Mouse (Mus musculus) stomach, embryonic 14.5 days (tissue): ENCODE measurements at regions not wholly inside any gene's neighbourhood (a gene's known extent, or its start where the extent isn't known, plus 50 kb on each side); places are given as distances from the start of the nearest gene placed in this dataset.

Experiments used
- ATAC-seq: fragments of 200-750 bp; cut with Nextera tagmentation; 2 replicates; pipeline ENCODE4 v1.8.0; 2017; ENCODE audit warnings: low read depth, moderate TSS enrichment; ENCODE audit not compliant: insufficient number of reproducible peaks, insufficient read depth, low FRiP score
- H3K27ac ChIP-seq: fragments of 300-500 bp; sonication (generic); 2 replicates; pipeline ENCODE4 v1.5.1; 2014; ENCODE audit warnings: mild to moderate bottlenecking, low read length, moderate library complexity, mixed read lengths
- H3K27me3 ChIP-seq: fragments of 300-500 bp; sonication (generic); 2 replicates; pipeline ENCODE4 v1.6.1; 2014; ENCODE audit warnings: low read length, control low read depth, mixed read lengths; ENCODE audit not compliant: control insufficient read depth, insufficient read depth
- H3K36me3 ChIP-seq: fragments of 300-500 bp; sonication (generic); 2 replicates; pipeline ENCODE4 v1.6.1; 2014; ENCODE audit warnings: mild to moderate bottlenecking, control low read depth, low read length, moderate library complexity, mixed read lengths; ENCODE audit not compliant: control insufficient read depth, insufficient read depth
- H3K4me1 ChIP-seq: fragments of 300-500 bp; sonication (generic); 2 replicates; pipeline ENCODE4 v1.6.1; 2014; ENCODE audit warnings: low read length, control low read depth, mixed read lengths; ENCODE audit not compliant: control insufficient read depth, insufficient read depth
- H3K4me2 ChIP-seq: fragments of 300-500 bp; sonication (generic); replicated peaks from 2 replicates; pipeline ENCODE4 v1.6.1; 2014; ENCODE audit warnings: low read depth, low read length, control low read depth
- H3K4me3 ChIP-seq: fragments of 300-500 bp; sonication (generic); 2 replicates; pipeline ENCODE4 v1.5.1; 2014; ENCODE audit warnings: low read depth, low read length, control low read depth
- H3K9ac ChIP-seq: fragments of 300-500 bp; sonication (generic); replicated peaks from 2 replicates; pipeline ENCODE4 v1.6.1; 2014; ENCODE audit warnings: low read depth, mild to moderate bottlenecking, control low read depth, low read length, moderate library complexity, mixed read lengths
- H3K9me3 ChIP-seq: fragments of 300-500 bp; sonication (generic); 2 replicates; pipeline ENCODE4 v1.6.1; 2016; ENCODE audit warnings: low read depth, low read length, control low read depth; ENCODE audit not compliant: control insufficient read depth
- WGBS: fragments of 180-500 bp; shearing (Covaris S2); extraction: QIAGEN DNeasy Blood & Tissue Kit; methylation state at CpG from one replicate; pipeline ENCODE4 v1.1.7; 2014; 5-methylcytosine and 5-hydroxymethylcytosine counted together

- 83% methylated on average over 11 of the region's 11 CpGs for WGBS
- ATAC-seq, result no peak
Measured at GRCm38 (mm10) chr6:140148628-140149245, 107.5 kb upstream of the Plcz1 start.

GRCm38 (mm10) chr6:140148138-140148537, 106.9 kb upstream of the Plcz1 start:
- H3K36me3 ChIP-seq, result no peaks in the 10 kb centered on the region
- no peak overlapping the region for H3K4me3 ChIP-seq
- no peaks in the 10 kb centered on the region for H3K27me3 ChIP-seq
- no peak overlapping the region for H3K9ac ChIP-seq
- no peaks in the 10 kb centered on the region for H3K9me3 ChIP-seq
- H3K4me1 ChIP-seq, result no peaks in the 10 kb centered on the region
- no peak for ATAC-seq
- WGBS, result 33% methylated on average over 3 of the region's 3 CpGs
- H3K4me2 ChIP-seq, result no peak overlapping the region
- H3K27ac ChIP-seq, result no peak overlapping the region

More at GRCm38 (mm10) chr6:140148628-140149245, 107.5 kb upstream of the Plcz1 start:
- Histone ChIP-seq H3K4me2 (no peak overlapping the region), H3K9me3 (no peaks in the 10 kb centered on the region), H3K9ac (no peak overlapping the region), H3K36me3 (no peaks in the 10 kb centered on the region), H3K4me3 (no peak overlapping the region), H3K4me1 (no peaks in the 10 kb centered on the region), H3K27ac (no peak overlapping the region), H3K27me3 (no peaks in the 10 kb centered on the region)

- Histone ChIP-seq H3K27ac (no peak overlapping the region), H3K4me3 (no peak overlapping the region), H3K36me3 (no peaks in the 10 kb centered on the region), H3K27me3 (no peaks in the 10 kb centered on the region), H3K4me2 (no peak overlapping the region), H3K4me1 (no peaks in the 10 kb centered on the region), H3K9me3 (no peaks in the 10 kb centered on the region), H3K9ac (no peak overlapping the region)
- no peak for ATAC-seq
- WGBS, result 67% methylated on average over 6 of the region's 6 CpGs
Measured at GRCm38 (mm10) chr6:140147711-140148110, 106.5 kb upstream of the Plcz1 start.

- Histone ChIP-seq H3K4me2 (no peak overlapping the region), H3K4me1 (no peaks in the 10 kb centered on the region), H3K36me3 (no peaks in the 10 kb centered on the region), H3K9me3 (no peaks in the 10 kb centered on the region), H3K9ac (no peak overlapping the region), H3K27ac (no peak overlapping the region), H3K27me3 (no peaks in the 10 kb centered on the region), H3K4me3 (no peak overlapping the region)
- WGBS, result 81% methylated on average over 8 of the region's 8 CpGs
- no peak for ATAC-seq
Measured at GRCm38 (mm10) chr6:140133734-140134133, 92.5 kb upstream of the Plcz1 start.

- peaks cover 7% of the 10 kb centered on the region; the same call in 1 of the 2 replicates for H3K9me3 ChIP-seq
- no peak overlapping the region for H3K4me2 ChIP-seq
- H3K36me3 ChIP-seq, result no peaks in the 10 kb centered on the region
- no peak for ATAC-seq
- 92% methylated on average over 7 of the region's 7 CpGs for WGBS
- H3K9ac ChIP-seq, result no peak overlapping the region
- H3K4me1 ChIP-seq, result no peaks in the 10 kb centered on the region
- no peak overlapping the region for H3K27ac ChIP-seq
- H3K4me3 ChIP-seq, result no peak overlapping the region
- no peaks in the 10 kb centered on the region for H3K27me3 ChIP-seq
Measured at GRCm38 (mm10) chr6:140126645-140127044, 85.4 kb upstream of the Plcz1 start.

GRCm38 (mm10) chr6:140114024-140114423, 72.8 kb upstream of the Plcz1 start:
- no peak for ATAC-seq
- WGBS, result 91% methylated on average over 2 of the region's 2 CpGs
- Histone ChIP-seq H3K4me3 (no peak overlapping the region), H3K9me3 (no peaks in the 10 kb centered on the region), H3K36me3 (no peaks in the 10 kb centered on the region), H3K9ac (no peak overlapping the region), H3K4me2 (no peak overlapping the region), H3K27me3 (no peaks in the 10 kb centered on the region), H3K27ac (no peak overlapping the region), H3K4me1 (no peaks in the 10 kb centered on the region)

- 63% methylated on average over 10 of the region's 10 CpGs for WGBS
- H3K9me3 ChIP-seq, result no peaks in the 10 kb centered on the region
- H3K36me3 ChIP-seq, result no peaks in the 10 kb centered on the region
- ATAC-seq, result no peak
- H3K4me2 ChIP-seq, result no peak overlapping the region
- H3K9ac ChIP-seq, result no peak overlapping the region
- no peak overlapping the region for H3K4me3 ChIP-seq
- H3K27ac ChIP-seq, result no peak overlapping the region
- H3K4me1 ChIP-seq, result 0 out of 2 replicates have a peak, but pooled peaks cover 3% of the 10 kb centered on the region
- H3K27me3 ChIP-seq, result no peaks in the 10 kb centered on the region
Measured at GRCm38 (mm10) chr6:140112054-140112453, 70.8 kb upstream of the Plcz1 start.

GRCm38 (mm10) chr6:140108083-140108482, 66.8 kb upstream of the Plcz1 start:
- H3K36me3 ChIP-seq, result no peaks in the 10 kb centered on the region
- no peak overlapping the region for H3K4me3 ChIP-seq
- no peaks in the 10 kb centered on the region for H3K27me3 ChIP-seq
- 40% methylated on average over 8 of the region's 8 CpGs for WGBS
- H3K27ac ChIP-seq, result peak overlapping the region; percentile 15; the same call in 1 of the 2 replicates
- no peaks in the 10 kb centered on the region for H3K9me3 ChIP-seq
- H3K9ac ChIP-seq, result no peak overlapping the region
- peaks cover 5% of the 10 kb centered on the region; the same call in 1 of the 2 replicates for H3K4me1 ChIP-seq
- peak; percentile 66 for ATAC-seq
- no peak overlapping the region; the same call in 1 of the 2 replicates for H3K4me2 ChIP-seq

- Histone ChIP-seq H3K9me3 (no peaks in the 10 kb centered on the region), H3K4me3 (no peak overlapping the region), H3K4me1 (peaks cover 5% of the 10 kb centered on the region; the same call in 1 of the 2 replicates), H3K36me3 (no peaks in the 10 kb centered on the region), H3K9ac (no peak overlapping the region), H3K4me2 (no peak overlapping the region; the same call in 1 of the 2 replicates), H3K27ac (peak overlapping the region; percentile 15; the same call in 1 of the 2 replicates), H3K27me3 (no peaks in the 10 kb centered on the region)
- WGBS, result 65% methylated on average over 16 of the region's 16 CpGs
- no peak for ATAC-seq
Measured at GRCm38 (mm10) chr6:140107628-140108027, 66.4 kb upstream of the Plcz1 start.
